Mouse (Mus musculus): ENCODE results near the gene Scgb2b19. TPM values are rescaled to one million over a fixed set of nuclear protein-coding genes. Genes with fewer than 3 reads are reported as not detected.
"Not testable (repeated sequence)": the region's sequence is repeated elsewhere in the genome, so short reads cannot be mapped to it uniquely, and the experiment has no call there.

Scgb2b19 gene
- polyA plus RNA-seq (2014; fragmentation: Nextera tagmentation; extraction: Ambion mirVana): not detected in 2 replicates

- not testable (repeated sequence) for H3K4me2 ChIP-seq (replicated peaks; ENCODE audit: low read depth, low read length); H3K9ac ChIP-seq (ENCODE audit: low read depth, low read length); H3K9me3 ChIP-seq (ENCODE audit: control insufficient read depth, low read length); H3K27ac ChIP-seq (ENCODE audit: low read depth, low read length); H3K27me3 ChIP-seq (ENCODE audit: control insufficient read depth, insufficient read depth, low read length); H3K4me3 ChIP-seq (ENCODE audit: low read length); ATAC-seq (ENCODE audit: low FRiP score, low TSS enrichment); H3K4me1 ChIP-seq (ENCODE audit: control insufficient read depth, insufficient read depth, low read length); H3K36me3 ChIP-seq (ENCODE audit: control insufficient read depth, insufficient read depth, low read length)
These were observed at the start of gene Scgb2b19 for GRCm38 (mm10) chr7:33280238-33280637. Gene Scgb2b19 (minus strand): TSS chr7:33280338.

- not testable (repeated sequence) for H3K4me2 ChIP-seq (replicated peaks; ENCODE audit: low read depth, low read length); H3K4me1 ChIP-seq (ENCODE audit: control insufficient read depth, insufficient read depth, low read length); H3K9me3 ChIP-seq (ENCODE audit: control insufficient read depth, low read length); H3K9ac ChIP-seq (ENCODE audit: low read depth, low read length); H3K4me3 ChIP-seq (ENCODE audit: low read length); ATAC-seq (ENCODE audit: low FRiP score, low TSS enrichment); H3K27ac ChIP-seq (ENCODE audit: low read depth, low read length); H3K36me3 ChIP-seq (ENCODE audit: control insufficient read depth, insufficient read depth, low read length); H3K27me3 ChIP-seq (ENCODE audit: control insufficient read depth, insufficient read depth, low read length)
- 100% methylated on average over 1 of the region's 3 CpGs for WGBS
These were observed 6.9 kb upstream of the Scgb2b19 start, which contains the start of gene Scgb1b19 for GRCm38 (mm10) chr7:33286991-33287390. Gene Scgb1b19 (plus strand): TSS chr7:33287291.

Other genes starting within 250 kb of the Scgb2b19 start
- gene Scgb2b17, start 223.8 kb downstream of the Scgb2b19 start, polyA plus RNA-seq (2014; fragmentation: Nextera tagmentation; extraction: Ambion mirVana): not detected in 2 replicates
- gene Scgb1b17, start 216.9 kb downstream of the Scgb2b19 start, polyA plus RNA-seq (2014; fragmentation: Nextera tagmentation; extraction: Ambion mirVana): not detected in 2 replicates
- gene Scgb2b18, start 106.5 kb downstream of the Scgb2b19 start, polyA plus RNA-seq (2014; fragmentation: Nextera tagmentation; extraction: Ambion mirVana): not detected in 2 replicates
- not detected in 2 replicates for gene Scgb1b18, start 94.8 kb downstream of the Scgb2b19 start, polyA plus RNA-seq (2014; fragmentation: Nextera tagmentation; extraction: Ambion mirVana)
- not detected in 2 replicates for gene Scgb1b19, start 7.0 kb upstream of the Scgb2b19 start, polyA plus RNA-seq (2014; fragmentation: Nextera tagmentation; extraction: Ambion mirVana)
- not detected in 2 replicates for gene Scgb2b20, start 86.0 kb upstream of the Scgb2b19 start, polyA plus RNA-seq (2014; fragmentation: Nextera tagmentation; extraction: Ambion mirVana)
- not detected in 2 replicates for gene Scgb1b20, start 92.9 kb upstream of the Scgb2b19 start, polyA plus RNA-seq (2014; fragmentation: Nextera tagmentation; extraction: Ambion mirVana)
- not detected in 2 replicates for gene Scgb2b21, start 240.1 kb upstream of the Scgb2b19 start, polyA plus RNA-seq (2014; fragmentation: Nextera tagmentation; extraction: Ambion mirVana)